Mouse (Mus musculus) B cell, adult 62 days (primary cell): ENCODE results near the gene Adh6b. TPM values are rescaled to one million over a fixed set of nuclear protein-coding genes. Genes with fewer than 3 reads are reported as not detected.

Experiments
- total RNA-seq: library from RNA; stranded (reverse); gene quantifications from 4 replicates; pipeline ENCODE4 v1.2.4, GENCODE M21; 2023

Gene Adh6b
- not detected in 4 replicates for total RNA-seq

GRCm38 (mm10) chr3:138341471-138341870 is at the start of gene Adh6b:
Gene Adh6b (plus strand): TSS chr3:138341775.

GRCm38 (mm10) chr3:138312965-138313364 is 28.6 kb upstream of the Adh6b start, which contains the start of gene Adh6a:
Gene Adh6a (plus strand): TSS chr3:138313286.

Other genes with a start within 250 kb of the Adh6b start
- 7.1 to 11.6 TPM (median 10.3 TPM) in 4 replicates for gene Trmt10a, start 198.3 kb upstream of the Adh6b start, total RNA-seq
- 2.1 to 2.6 TPM (median 2.4 TPM) in 4 replicates for gene Mttp, start 196.8 kb upstream of the Adh6b start, total RNA-seq
- not detected in 4 replicates for gene 4930579F01Rik, start 147.9 kb upstream of the Adh6b start, total RNA-seq
- not detected in 4 replicates for gene Adh7, start 124.0 kb upstream of the Adh6b start, total RNA-seq
- gene Adh1, start 80.8 kb upstream of the Adh6b start, total RNA-seq = not detected in 4 replicates
- not detected in 4 replicates for gene Adh6a, start 28.5 kb upstream of the Adh6b start, total RNA-seq
- not detected in 4 replicates for gene Adh4, start 73.7 kb downstream of the Adh6b start, total RNA-seq
- gene Adh5, start 101.3 kb downstream of the Adh6b start, total RNA-seq = 53.5 to 64.6 TPM (median 61.6 TPM) in 4 replicates
- gene Metap1, start 147.7 kb downstream of the Adh6b start, total RNA-seq = 44.9 to 49.8 TPM (median 46.9 TPM) in 4 replicates
- gene Eif4e, start 184.4 kb downstream of the Adh6b start, total RNA-seq = 65.9 to 84.0 TPM (median 74.0 TPM) in 4 replicates